Mouse (Mus musculus) CH12.LX (cell line): ENCODE measurements around the gene Bpifb2.

Experiments
- BHLHE40 ChIP-seq: IDR thresholded peaks from 2 replicates; pipeline ENCODE4 v1.6.1; 2011; ENCODE audit warnings: mild to moderate bottlenecking, low read depth, low read length, improper control_type of control experiment
- CTCF ChIP-seq, 2 experiments: IDR thresholded peaks in 1 of 2; conservative IDR thresholded peaks in 1 of 2; 2 replicates each; pipeline ENCODE4 v1.5.1; 2011 to 2012; ENCODE audit warnings: low read depth in 2 of 2, low read length in 2 of 2, improper control_type of control experiment in 1 of 2, inconsistent platforms in 1 of 2, mild to moderate bottlenecking in 1 of 2, moderate library complexity in 1 of 2
- E2F4 ChIP-seq: IDR thresholded peaks from 2 replicates; pipeline ENCODE4 v1.6.1; 2011; ENCODE audit warnings: low read depth, low read length, improper control_type of control experiment; ENCODE audit not compliant: insufficient replicate concordance
- ELF1 ChIP-seq: IDR thresholded peaks from 2 replicates; pipeline ENCODE4 v1.6.1; 2014; ENCODE audit warnings: low read depth, mild to moderate bottlenecking, inconsistent platforms, low read length, improper control_type of control experiment
- ETS1 ChIP-seq: conservative IDR thresholded peaks from 2 replicates; pipeline ENCODE4 v1.6.1; 2012; ENCODE audit warnings: low read depth, mild to moderate bottlenecking, inconsistent platforms, low read length, improper control_type of control experiment, moderate library complexity
- GABPA ChIP-seq: IDR thresholded peaks from 2 replicates; pipeline ENCODE4 v1.6.1; 2012; ENCODE audit warnings: low read depth, low read length, improper control_type of control experiment, inconsistent platforms; ENCODE audit not compliant: insufficient replicate concordance
- HCFC1 ChIP-seq: IDR thresholded peaks from 2 replicates; pipeline ENCODE4 v1.6.1; 2012; ENCODE audit warnings: low read depth, mild to moderate bottlenecking, inconsistent platforms, low read length, improper control_type of control experiment
- IRF4 ChIP-seq: IDR thresholded peaks from 2 replicates; pipeline ENCODE4 v1.6.1; 2014; ENCODE audit warnings: low read depth, mild to moderate bottlenecking, inconsistent platforms, low read length, improper control_type of control experiment
- MAFK ChIP-seq: IDR thresholded peaks from 2 replicates; pipeline ENCODE4 v1.6.1; 2011; ENCODE audit warnings: low read length, improper control_type of control experiment; ENCODE audit not compliant: insufficient replicate concordance
- POLR2A ChIP-seq: IDR thresholded peaks from 2 replicates; pipeline ENCODE4 v1.6.1; 2011; ENCODE audit warnings: low read depth, mild to moderate bottlenecking, improper control_type of control experiment, low read length
- TBP ChIP-seq: conservative IDR thresholded peaks from 2 replicates; pipeline ENCODE4 v1.6.1; 2011; ENCODE audit warnings: low read depth, low read length, improper control_type of control experiment

- no peak for TF ChIP-seq TBP
- 0 out of 4 replicates have a peak, but pooled peaks of 1 of the 2 experiments have one; percentile 0 for TF ChIP-seq CTCF (conservative IDR thresholded peaks at IDR 0.05 in 1 of 2, IDR thresholded peaks at IDR 0.05 in 1 of 2; ENCODE audit: low read depth in 2 of 2, low read length in 2 of 2)
- TF ChIP-seq POLR2A, result no peak
- no peak for TF ChIP-seq E2F4
- no peak for TF ChIP-seq GABPA
- no peak for TF ChIP-seq IRF4
- no peak for TF ChIP-seq MAFK
- TF ChIP-seq HCFC1, result no peak
- TF ChIP-seq BHLHE40, result no peak
- TF ChIP-seq ETS1, result no peak
- no peak for TF ChIP-seq ELF1
Measured at GRCm38 (mm10) chr2:153906626-153907025, 31.8 kb downstream of the Bpifb2 start.
